Mouse (Mus musculus): ENCODE measurements at regions not wholly inside any gene's neighbourhood (a gene's known extent, or its start where the extent isn't known, plus 50 kb on each side); places are given as distances from the start of the nearest gene placed in this dataset.

DNA sequence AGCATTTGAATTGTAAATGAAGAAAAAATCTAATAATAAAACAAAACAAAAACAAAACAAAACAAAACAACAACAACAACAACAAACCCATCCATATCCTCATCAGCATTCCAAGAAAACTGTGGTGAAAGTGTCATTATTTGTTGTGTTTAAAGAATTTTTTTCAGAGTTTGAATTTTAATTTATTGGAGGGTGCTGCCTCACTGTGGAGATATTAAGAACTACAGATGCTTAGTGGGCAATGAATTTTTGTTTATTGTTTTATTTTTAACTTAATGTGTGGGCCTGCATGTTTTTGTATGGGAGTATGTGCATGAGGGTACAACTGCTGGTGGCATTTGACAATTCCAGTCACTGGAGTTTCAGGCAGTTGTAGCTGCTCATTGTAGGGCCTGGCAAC lies 147.6 kb upstream of the Manea start:
- no peak overlapping the region for H3K4me2 ChIP-seq (ENCODE audit: low read depth, low read length, severe bottlenecking)
- H3K4me3 ChIP-seq (ENCODE audit: low read depth, low read length), result no peak overlapping the region
- H3K4me1 ChIP-seq (replicated peaks; ENCODE audit: control insufficient read depth, insufficient read depth, low read length), result no peaks in the 10 kb centered on the region

DNA sequence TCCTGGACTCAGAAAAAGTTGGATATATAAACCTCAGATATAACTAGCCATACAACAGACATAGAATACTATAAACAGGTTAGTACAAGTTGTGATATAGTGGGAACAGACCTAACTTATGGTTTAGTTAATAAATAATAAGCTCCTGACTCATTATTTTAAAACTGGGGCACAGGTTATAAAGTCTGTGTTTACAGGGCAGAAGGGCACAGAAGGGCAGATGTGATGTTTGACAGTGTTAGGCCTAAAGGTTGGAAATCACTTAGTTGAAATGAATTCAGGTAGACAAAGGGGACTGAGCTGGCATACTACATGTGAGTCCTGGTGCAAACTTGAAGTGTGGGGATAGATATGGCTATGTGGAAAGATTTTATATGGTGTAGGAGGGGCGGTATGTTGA lies 128.2 kb upstream of the Manea start:
- ATAC-seq (replicated peaks; ENCODE audit: low FRiP score) (no peak), DNase-seq (ENCODE audit: low spot score) (no peak)
- 87% methylated on average over 1 of the region's 1 CpGs for WGBS
- no peak overlapping the region for H3K4me3 ChIP-seq (ENCODE audit: low read depth, low read length)
- H3K9me3 ChIP-seq (ENCODE audit: control insufficient read depth, low read length), result no peaks in the 10 kb centered on the region
- H3K27ac ChIP-seq (ENCODE audit: low read depth, low read length), result no peak overlapping the region
- no peak overlapping the region for H3K9ac ChIP-seq (ENCODE audit: low read length)
- H3K27me3 ChIP-seq (ENCODE audit: control insufficient read depth, insufficient read depth, low read length), result no peaks in the 10 kb centered on the region
- H3K4me2 ChIP-seq (ENCODE audit: low read depth, low read length, severe bottlenecking), result no peak overlapping the region
- no peaks in the 10 kb centered on the region for H3K36me3 ChIP-seq (ENCODE audit: control insufficient read depth, insufficient read depth, low read length)
- no peaks in the 10 kb centered on the region for H3K4me1 ChIP-seq (replicated peaks; ENCODE audit: control insufficient read depth, insufficient read depth, low read length)

More for the DNA sequence above, 147.6 kb upstream of the Manea start:
- Histone ChIP-seq H3K27me3 (ENCODE audit: control insufficient read depth, insufficient read depth, low read length) (no peaks in the 10 kb centered on the region), H3K9ac (ENCODE audit: low read length) (no peak overlapping the region), H3K9me3 (ENCODE audit: control insufficient read depth, low read length) (no peaks in the 10 kb centered on the region), H3K27ac (ENCODE audit: low read depth, low read length) (no peak overlapping the region), H3K36me3 (ENCODE audit: control insufficient read depth, insufficient read depth, low read length) (no peaks in the 10 kb centered on the region)
- ATAC-seq (replicated peaks; ENCODE audit: low FRiP score) (peak; percentile 64; the same call in 1 of the 2 replicates), DNase-seq (ENCODE audit: low spot score) (no peak)

DNA sequence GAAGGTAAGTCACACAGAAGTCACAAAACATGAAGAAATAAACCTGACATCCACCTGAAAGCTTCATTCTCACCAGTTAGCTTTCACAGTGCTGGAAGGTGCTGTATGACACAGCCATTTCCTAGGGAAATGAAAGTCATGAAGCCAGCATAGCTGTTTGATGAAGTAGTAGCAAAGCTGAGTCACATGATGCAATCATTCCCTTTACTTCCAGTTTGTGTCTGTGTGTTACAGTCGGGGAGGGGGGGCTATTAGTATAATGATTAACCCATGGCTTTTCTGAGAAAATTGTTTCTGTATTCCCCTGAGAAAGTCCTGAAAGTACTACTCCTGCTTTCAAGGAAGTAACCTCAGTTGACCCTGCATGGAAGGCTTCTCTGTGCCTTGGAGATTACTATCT lies 94.8 kb upstream of the Manea start:
- no peaks in the 10 kb centered on the region for H3K27me3 ChIP-seq (ENCODE audit: control insufficient read depth, insufficient read depth, low read length)
- H3K4me3 ChIP-seq (ENCODE audit: low read depth, low read length), result no peak overlapping the region
- WGBS, result 88% methylated on average over 1 of the region's 1 CpGs
- H3K9me3 ChIP-seq (ENCODE audit: control insufficient read depth, low read length), result no peaks in the 10 kb centered on the region
- ATAC-seq (replicated peaks; ENCODE audit: low FRiP score), result no peak
- H3K27ac ChIP-seq (ENCODE audit: low read depth, low read length), result no peak overlapping the region
- no peak overlapping the region for H3K9ac ChIP-seq (ENCODE audit: low read length)
- no peaks in the 10 kb centered on the region for H3K4me1 ChIP-seq (replicated peaks; ENCODE audit: control insufficient read depth, insufficient read depth, low read length)
- no peaks in the 10 kb centered on the region for H3K36me3 ChIP-seq (ENCODE audit: control insufficient read depth, insufficient read depth, low read length)
- no peak overlapping the region for H3K4me2 ChIP-seq (ENCODE audit: low read depth, low read length, severe bottlenecking)
- DNase-seq (ENCODE audit: low spot score), result no peak

- H3K9ac ChIP-seq (ENCODE audit: low read length), result no peak overlapping the region
- no peaks in the 10 kb centered on the region for H3K27me3 ChIP-seq (ENCODE audit: control insufficient read depth, insufficient read depth, low read length)
- H3K4me3 ChIP-seq (ENCODE audit: low read depth, low read length), result no peak overlapping the region
- no peaks in the 10 kb centered on the region for H3K36me3 ChIP-seq (ENCODE audit: control insufficient read depth, insufficient read depth, low read length)
- H3K4me1 ChIP-seq (replicated peaks; ENCODE audit: control insufficient read depth, insufficient read depth, low read length), result no peaks in the 10 kb centered on the region
- ATAC-seq (replicated peaks; ENCODE audit: low FRiP score) (no peak), DNase-seq (ENCODE audit: low spot score) (no peak)
- no peak overlapping the region for H3K27ac ChIP-seq (ENCODE audit: low read depth, low read length)
- H3K9me3 ChIP-seq (ENCODE audit: control insufficient read depth, low read length), result no peaks in the 10 kb centered on the region
- no peak overlapping the region for H3K4me2 ChIP-seq (ENCODE audit: low read depth, low read length, severe bottlenecking)
These were observed 75.4 kb upstream of the Manea start for GRCm38 (mm10) chr4:26422084-26422483.

DNA sequence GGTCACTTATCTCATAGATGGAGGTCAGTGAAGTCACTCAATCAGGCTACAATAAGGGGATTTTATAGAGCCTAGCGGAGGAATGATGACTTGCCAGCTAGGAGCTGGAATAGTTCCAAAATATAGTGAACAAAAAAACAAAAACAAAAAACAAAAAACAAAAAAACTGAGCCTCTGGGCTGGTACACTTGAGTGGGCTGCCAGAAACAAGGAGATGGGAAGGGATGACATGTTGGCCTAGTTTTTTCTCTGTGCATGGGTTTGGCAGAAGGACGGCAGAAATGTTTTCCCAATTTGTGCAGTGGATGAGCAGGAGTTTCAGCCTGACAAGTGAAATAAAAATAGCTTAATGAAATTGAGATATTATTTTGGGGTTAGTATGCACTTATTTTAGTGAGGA lies 57.6 kb upstream of the Manea start:
- ATAC-seq (replicated peaks; ENCODE audit: low FRiP score), result no peak
- no peak overlapping the region for H3K4me3 ChIP-seq (ENCODE audit: low read depth, low read length)
- H3K27ac ChIP-seq (ENCODE audit: low read depth, low read length), result no peak overlapping the region
- no peak for DNase-seq (ENCODE audit: low spot score)
- H3K9ac ChIP-seq (ENCODE audit: low read length), result no peak overlapping the region
- no peaks in the 10 kb centered on the region for H3K36me3 ChIP-seq (ENCODE audit: control insufficient read depth, insufficient read depth, low read length)
- 95% methylated on average over 2 of the region's 2 CpGs for WGBS
- no peaks in the 10 kb centered on the region for H3K4me1 ChIP-seq (replicated peaks; ENCODE audit: control insufficient read depth, insufficient read depth, low read length)
- no peaks in the 10 kb centered on the region for H3K27me3 ChIP-seq (ENCODE audit: control insufficient read depth, insufficient read depth, low read length)
- no peaks in the 10 kb centered on the region for H3K9me3 ChIP-seq (ENCODE audit: control insufficient read depth, low read length)
- H3K4me2 ChIP-seq (ENCODE audit: low read depth, low read length, severe bottlenecking), result no peak overlapping the region

GRCm38 (mm10) chr4:26402213-26402612 lies 55.5 kb upstream of the Manea start:
- Histone ChIP-seq H3K9me3 (ENCODE audit: control insufficient read depth, low read length) (no peaks in the 10 kb centered on the region), H3K4me2 (ENCODE audit: low read depth, low read length, severe bottlenecking) (no peak overlapping the region), H3K9ac (ENCODE audit: low read length) (no peak overlapping the region), H3K4me3 (ENCODE audit: low read depth, low read length) (no peak overlapping the region), H3K27ac (ENCODE audit: low read depth, low read length) (no peak overlapping the region), H3K27me3 (ENCODE audit: control insufficient read depth, insufficient read depth, low read length) (no peaks in the 10 kb centered on the region), H3K36me3 (ENCODE audit: control insufficient read depth, insufficient read depth, low read length) (no peaks in the 10 kb centered on the region), H3K4me1 (replicated peaks; ENCODE audit: control insufficient read depth, insufficient read depth, low read length) (no peaks in the 10 kb centered on the region)
- ATAC-seq (replicated peaks; ENCODE audit: low FRiP score) (peak; percentile 53; the same call in 1 of the 2 replicates), DNase-seq (ENCODE audit: low spot score) (no peak)
